Mouse (Mus musculus): Measurements from ENCODE around the gene Grk1. TPM values are rescaled to one million over a fixed set of nuclear protein-coding genes. Genes with fewer than 3 reads are reported as not detected.
A peak's percentile ranks its signal among the peaks of the same experiment; 100 is the strongest.

Gene Grk1
- polyA plus RNA-seq, 1 experiment from 2014 or later, result not detected

- H3K4me3 ChIP-seq (replicated peaks; ENCODE audit: low read length), result no peak overlapping the region
- no peaks in the 10 kb centered on the region for H3K9me3 ChIP-seq (ENCODE audit: control insufficient read depth, low read length)
These were observed 17.2 kb upstream of the Grk1 start for GRCm38 (mm10) chr8:13387728-13388127.

GRCm38 (mm10) chr8:13388744-13389143 is 16.1 kb upstream of the Grk1 start:
- Histone ChIP-seq H3K4me1 (replicated peaks; ENCODE audit: control insufficient read depth, insufficient read depth, low read length) (no peaks in the 10 kb centered on the region), H3K9me3 (ENCODE audit: control insufficient read depth, low read length) (no peaks in the 10 kb centered on the region), H3K4me2 (ENCODE audit: low read length) (no peak overlapping the region), H3K9ac (replicated peaks; ENCODE audit: low read depth, low read length) (no peak overlapping the region), H3K27me3 (replicated peaks; ENCODE audit: control insufficient read depth, insufficient read depth, low read length) (no peaks in the 10 kb centered on the region), H3K27ac (ENCODE audit: low read length) (no peak overlapping the region), H3K36me3 (ENCODE audit: control insufficient read depth, insufficient read depth) (no peaks in the 10 kb centered on the region), H3K4me3 (replicated peaks; ENCODE audit: low read length) (no peak overlapping the region)
- no peak for ATAC-seq
- 86% methylated on average over 2 of the region's 2 CpGs for WGBS

More at GRCm38 (mm10) chr8:13387728-13388127, 17.2 kb upstream of the Grk1 start:
- Histone ChIP-seq H3K9ac (replicated peaks; ENCODE audit: low read depth, low read length) (no peak overlapping the region), H3K4me2 (ENCODE audit: low read length) (no peak overlapping the region), H3K27ac (ENCODE audit: low read length) (no peak overlapping the region), H3K36me3 (ENCODE audit: control insufficient read depth, insufficient read depth) (no peaks in the 10 kb centered on the region), H3K27me3 (replicated peaks; ENCODE audit: control insufficient read depth, insufficient read depth, low read length) (no peaks in the 10 kb centered on the region), H3K4me1 (replicated peaks; ENCODE audit: control insufficient read depth, insufficient read depth, low read length) (no peaks in the 10 kb centered on the region)
- ATAC-seq, result no peak
- whole genome bisulfite sequencing, result 82% methylated on average over 8 of the region's 8 CpGs

- Histone ChIP-seq H3K4me1 (replicated peaks; ENCODE audit: control insufficient read depth, insufficient read depth, low read length) (no peaks in the 10 kb centered on the region), H3K27ac (ENCODE audit: low read length) (no peak overlapping the region), H3K36me3 (ENCODE audit: control insufficient read depth, insufficient read depth) (no peaks in the 10 kb centered on the region), H3K4me2 (ENCODE audit: low read length) (no peak overlapping the region), H3K4me3 (replicated peaks; ENCODE audit: low read length) (no peak overlapping the region), H3K9me3 (ENCODE audit: control insufficient read depth, low read length) (no peaks in the 10 kb centered on the region), H3K9ac (replicated peaks; ENCODE audit: low read depth, low read length) (no peak overlapping the region), H3K27me3 (replicated peaks; ENCODE audit: control insufficient read depth, insufficient read depth, low read length) (no peaks in the 10 kb centered on the region)
- 91% methylated on average over 7 of the region's 7 CpGs for WGBS
- ATAC-seq, result no peak
These were observed 11.0 kb upstream of the Grk1 start for GRCm38 (mm10) chr8:13393869-13394268.

- H3K9ac ChIP-seq (replicated peaks; ENCODE audit: low read depth, low read length), result no peak within 1 kb of the TSS
- no peak within 1 kb of the TSS for H3K4me3 ChIP-seq (replicated peaks; ENCODE audit: low read length)
- WGBS, result 78% methylated on average over 5 of the region's 5 CpGs
- H3K9me3 ChIP-seq (ENCODE audit: control insufficient read depth, low read length), result no peaks in the 10 kb centered on the region
- ATAC-seq, result no peak
- H3K4me1 ChIP-seq (replicated peaks; ENCODE audit: control insufficient read depth, insufficient read depth, low read length), result no peaks in the 10 kb centered on the region
- H3K36me3 ChIP-seq (ENCODE audit: control insufficient read depth, insufficient read depth), result no peaks in the 10 kb centered on the region
- no peak within 1 kb of the TSS for H3K4me2 ChIP-seq (ENCODE audit: low read length)
- H3K27me3 ChIP-seq (replicated peaks; ENCODE audit: control insufficient read depth, insufficient read depth, low read length), result no peaks in the 10 kb centered on the region
- H3K27ac ChIP-seq (ENCODE audit: low read length), result no peak within 1 kb of the TSS
These were observed 8.2 kb upstream of the Grk1 start, which contains the start of gene Atp4b for GRCm38 (mm10) chr8:13396725-13397124. Gene Atp4b, minus strand, starts transcription at chr8:13396825.

GRCm38 (mm10) chr8:13403517-13403916 is 1.4 kb upstream of the Grk1 start:
- no peaks in the 10 kb centered on the region for H3K27me3 ChIP-seq (replicated peaks; ENCODE audit: control insufficient read depth, insufficient read depth, low read length)
- H3K4me1 ChIP-seq (replicated peaks; ENCODE audit: control insufficient read depth, insufficient read depth, low read length), result no peaks in the 10 kb centered on the region
- 73% methylated on average over 6 of the region's 6 CpGs for WGBS
- no peak overlapping the region for H3K4me2 ChIP-seq (ENCODE audit: low read length)
- no peak overlapping the region for H3K9ac ChIP-seq (replicated peaks; ENCODE audit: low read depth, low read length)
- no peaks in the 10 kb centered on the region for H3K36me3 ChIP-seq (ENCODE audit: control insufficient read depth, insufficient read depth)
- no peak overlapping the region for H3K4me3 ChIP-seq (replicated peaks; ENCODE audit: low read length)
- no peaks in the 10 kb centered on the region for H3K9me3 ChIP-seq (ENCODE audit: control insufficient read depth, low read length)
- H3K27ac ChIP-seq (ENCODE audit: low read length), result no peak overlapping the region
- no peak for ATAC-seq

GRCm38 (mm10) chr8:13406011-13406410 is 1.1 kb downstream of the Grk1 start:
- Histone ChIP-seq H3K27me3 (replicated peaks; ENCODE audit: control insufficient read depth, insufficient read depth, low read length) (no peaks in the 10 kb centered on the region), H3K4me2 (ENCODE audit: low read length) (no peak overlapping the region), H3K27ac (ENCODE audit: low read length) (no peak overlapping the region), H3K36me3 (ENCODE audit: control insufficient read depth, insufficient read depth) (no peaks in the 10 kb centered on the region), H3K9ac (replicated peaks; ENCODE audit: low read depth, low read length) (no peak overlapping the region), H3K4me3 (replicated peaks; ENCODE audit: low read length) (no peak overlapping the region), H3K9me3 (ENCODE audit: control insufficient read depth, low read length) (no peaks in the 10 kb centered on the region), H3K4me1 (replicated peaks; ENCODE audit: control insufficient read depth, insufficient read depth, low read length) (no peaks in the 10 kb centered on the region)
- no peak for ATAC-seq
- 40% methylated on average over 5 of the region's 5 CpGs for WGBS

GRCm38 (mm10) chr8:13411597-13411996 is 6.7 kb downstream of the Grk1 start:
- WGBS, result 27% methylated on average over 6 of the region's 6 CpGs
- ATAC-seq, result 0 out of 2 replicates have a peak, but pooled peaks have one; percentile 45

GRCm38 (mm10) chr8:13412891-13413558 is 8.1 kb downstream of the Grk1 start:
- Histone ChIP-seq H3K36me3 (ENCODE audit: control insufficient read depth, insufficient read depth) (no peaks in the 10 kb centered on the region), H3K4me2 (ENCODE audit: low read length) (no peak overlapping the region), H3K9me3 (ENCODE audit: control insufficient read depth, low read length) (no peaks in the 10 kb centered on the region), H3K27me3 (replicated peaks; ENCODE audit: control insufficient read depth, insufficient read depth, low read length) (no peaks in the 10 kb centered on the region), H3K27ac (ENCODE audit: low read length) (no peak overlapping the region), H3K4me3 (replicated peaks; ENCODE audit: low read length) (no peak overlapping the region), H3K4me1 (replicated peaks; ENCODE audit: control insufficient read depth, insufficient read depth, low read length) (no peaks in the 10 kb centered on the region), H3K9ac (replicated peaks; ENCODE audit: low read depth, low read length) (no peak overlapping the region)
- WGBS, result 65% methylated on average over 13 of the region's 13 CpGs
- no peak for ATAC-seq

More at GRCm38 (mm10) chr8:13411597-13411996, 6.7 kb downstream of the Grk1 start:
- H3K36me3 ChIP-seq (ENCODE audit: control insufficient read depth, insufficient read depth), result no peaks in the 10 kb centered on the region
- H3K4me2 ChIP-seq (ENCODE audit: low read length), result no peak overlapping the region
- no peaks in the 10 kb centered on the region for H3K27me3 ChIP-seq (replicated peaks; ENCODE audit: control insufficient read depth, insufficient read depth, low read length)
- H3K27ac ChIP-seq (ENCODE audit: low read length), result no peak overlapping the region
- no peak overlapping the region for H3K9ac ChIP-seq (replicated peaks; ENCODE audit: low read depth, low read length)
- H3K4me3 ChIP-seq (replicated peaks; ENCODE audit: low read length), result no peak overlapping the region
- no peaks in the 10 kb centered on the region for H3K9me3 ChIP-seq (ENCODE audit: control insufficient read depth, low read length)
- H3K4me1 ChIP-seq (replicated peaks; ENCODE audit: control insufficient read depth, insufficient read depth, low read length), result no peaks in the 10 kb centered on the region

- H3K27me3 ChIP-seq (replicated peaks; ENCODE audit: control insufficient read depth, insufficient read depth, low read length), result no peaks in the 10 kb centered on the region
- H3K27ac ChIP-seq (ENCODE audit: low read length), result no peak overlapping the region
- H3K4me1 ChIP-seq (replicated peaks; ENCODE audit: control insufficient read depth, insufficient read depth, low read length), result no peaks in the 10 kb centered on the region
- no peaks in the 10 kb centered on the region for H3K9me3 ChIP-seq (ENCODE audit: control insufficient read depth, low read length)
- no peak for ATAC-seq
- no peak overlapping the region for H3K4me2 ChIP-seq (ENCODE audit: low read length)
- 64% methylated on average over 12 of the region's 12 CpGs for WGBS
- no peaks in the 10 kb centered on the region for H3K36me3 ChIP-seq (ENCODE audit: control insufficient read depth, insufficient read depth)
- H3K9ac ChIP-seq (replicated peaks; ENCODE audit: low read depth, low read length), result no peak overlapping the region
- H3K4me3 ChIP-seq (replicated peaks; ENCODE audit: low read length), result no peak overlapping the region
These were observed 9.0 kb downstream of the Grk1 start for GRCm38 (mm10) chr8:13413823-13414390.

Measured in forebrain, embryonic 16.5 days (tissue).